Mouse (Mus musculus) limb, embryonic 14.5 days (tissue): ENCODE results near the gene Nek9. TPM values are rescaled to one million over a fixed set of nuclear protein-coding genes. Genes with fewer than 3 reads are reported as not detected.
A peak's percentile ranks its signal among the peaks of the same experiment; 100 is the strongest.

Experiments
- ATAC-seq: fragments of 200-750 bp; cut with Nextera tagmentation; 2 replicates; pipeline ENCODE4 v1.8.0; 2017; ENCODE audit warnings: low read depth, moderate number of reproducible peaks, moderate TSS enrichment; ENCODE audit not compliant: low FRiP score
- DNase-seq: peaks from one replicate; pipeline ENCODE4 v3.0.0-alpha.2; 2015; ENCODE audit warnings: low spot score
- H3K27ac ChIP-seq: fragments of 300-500 bp; sonication (generic); replicated peaks from 2 replicates; pipeline ENCODE4 v1.5.1; 2014; ENCODE audit warnings: low read depth, mild to moderate bottlenecking, low read length, moderate library complexity, mixed read lengths
- H3K27me3 ChIP-seq: fragments of 300-500 bp; sonication (generic); 2 replicates; pipeline ENCODE4 v1.6.1; 2014; ENCODE audit warnings: low read length, mixed read lengths; ENCODE audit not compliant: control insufficient read depth, insufficient read depth
- H3K36me3 ChIP-seq: fragments of 300-500 bp; sonication (generic); 2 replicates; pipeline ENCODE4 v1.6.1; 2014; ENCODE audit warnings: mild to moderate bottlenecking, low read length, moderate library complexity, mixed read lengths; ENCODE audit not compliant: control insufficient read depth, insufficient read depth
- H3K4me1 ChIP-seq: fragments of 300-500 bp; sonication (generic); 2 replicates; pipeline ENCODE4 v1.6.1; 2014; ENCODE audit warnings: antibody characterized with exemption, low read length, mixed read lengths; ENCODE audit not compliant: control insufficient read depth, insufficient read depth
- H3K4me2 ChIP-seq: fragments of 300-500 bp; sonication (generic); replicated peaks from 2 replicates; pipeline ENCODE4 v1.6.1; 2014; ENCODE audit warnings: low read depth, mild to moderate bottlenecking, low read length, moderate library complexity; ENCODE audit not compliant: severe bottlenecking
- H3K4me3 ChIP-seq: fragments of 300-500 bp; sonication (generic); replicated peaks from 2 replicates; pipeline ENCODE4 v1.5.1; 2014; ENCODE audit warnings: low read length
- H3K9ac ChIP-seq: fragments of 300-500 bp; sonication (generic); 2 replicates; pipeline ENCODE4 v1.6.1; 2014; ENCODE audit warnings: mild to moderate bottlenecking, low read depth, low read length, moderate library complexity; ENCODE audit not compliant: severe bottlenecking
- H3K9me3 ChIP-seq: fragments of 300-500 bp; sonication (generic); 2 replicates; pipeline ENCODE4 v1.6.1; 2016; ENCODE audit warnings: low read length; ENCODE audit not compliant: control insufficient read depth
- POLR2A ChIP-seq: fragments of 200-500 bp; IDR thresholded peaks from 2 replicates; pipeline ENCODE4 v1.8.0; 2012; ENCODE audit warnings: inconsistent platforms, mild to moderate bottlenecking, moderate library complexity, borderline replicate concordance; ENCODE audit not compliant: insufficient read depth, insufficient read length; ENCODE audit errors: extremely low read depth
- WGBS: fragments of 180-500 bp; shearing (Covaris S2); extraction: QIAGEN DNeasy Blood & Tissue Kit; methylation state at CpG from one replicate; pipeline ENCODE4 v1.1.7; 2014; 5-methylcytosine and 5-hydroxymethylcytosine counted together
- polyA plus RNA-seq, 2 experiments: library from polyadenylated mRNA; depleted of rRNA in 1 of 2; stranded (reverse) in 1 of 2; unstranded in 1 of 2; fragments of >200 nt; fragmentation: Nextera tagmentation in 1 of 2; extraction: Ambion mirVana in 1 of 2; gene quantifications; 2 replicates each; pipeline versions ENCODE4 v1.2.1 to v1.2.3; 2012 to 2014

The Nek9 gene
- polyA plus RNA-seq (2012; rRNA removed) = 47.4 and 49.0 TPM in 2 replicates
- 22.0 and 22.2 TPM in 2 replicates for polyA plus RNA-seq (2014; fragmentation: Nextera tagmentation; extraction: Ambion mirVana)

- Histone ChIP-seq H3K4me2 (peak within 1 kb of the TSS; percentile 62), H3K9me3 (no peaks in the 10 kb centered on the region), H3K4me3 (peak within 1 kb of the TSS; percentile 97), H3K9ac (peak within 1 kb of the TSS; percentile 96), H3K27me3 (no peaks in the 10 kb centered on the region), H3K4me1 (peaks cover 11% of the 10 kb centered on the region), H3K36me3 (peaks cover 23% of the 10 kb centered on the region), H3K27ac (peak within 1 kb of the TSS; percentile 85)
- ATAC-seq (peak; percentile 88), DNase-seq (peak; percentile 95)
- peak; percentile 69; the same call in 1 of the 2 replicates for TF ChIP-seq POLR2A
- WGBS = under 1% methylated on average over 26 of the region's 36 CpGs
These were observed at the start of gene Nek9 for GRCm38 (mm10) chr12:85339243-85339729. Gene Nek9, minus strand, starts transcription at chr12:85339362.

- no peak for ATAC-seq
- Histone ChIP-seq H3K36me3 (no peaks in the 10 kb centered on the region), H3K4me2 (no peak overlapping the region), H3K27me3 (no peaks in the 10 kb centered on the region), H3K9me3 (no peaks in the 10 kb centered on the region), H3K4me1 (no peaks in the 10 kb centered on the region), H3K9ac (no peak overlapping the region), H3K27ac (no peak overlapping the region), H3K4me3 (no peak overlapping the region)
- no peak for DNase-seq
- no peak for TF ChIP-seq POLR2A
- 48% methylated on average over 5 of the region's 5 CpGs for WGBS
These were observed 46.8 kb upstream of the Nek9 start for GRCm38 (mm10) chr12:85385995-85386375.

- no peak overlapping the region for H3K4me3 ChIP-seq
- H3K4me1 ChIP-seq = no peaks in the 10 kb centered on the region
- TF ChIP-seq POLR2A = no peak
- no peaks in the 10 kb centered on the region for H3K36me3 ChIP-seq
- H3K27ac ChIP-seq = no peak overlapping the region
- WGBS = 77% methylated on average over 10 of the region's 10 CpGs
- no peak for ATAC-seq
- H3K4me2 ChIP-seq = no peak overlapping the region
- no peaks in the 10 kb centered on the region for H3K27me3 ChIP-seq
- H3K9ac ChIP-seq = no peak overlapping the region
- H3K9me3 ChIP-seq = no peaks in the 10 kb centered on the region
- DNase-seq = no peak
These were observed 46.3 kb upstream of the Nek9 start for GRCm38 (mm10) chr12:85385329-85385994.

GRCm38 (mm10) chr12:85382761-85383680 is 43.9 kb upstream of the Nek9 start:
- Histone ChIP-seq H3K4me2 (no peak overlapping the region), H3K4me3 (no peak overlapping the region), H3K9ac (no peak overlapping the region), H3K36me3 (no peaks in the 10 kb centered on the region), H3K27ac (no peak overlapping the region), H3K27me3 (no peaks in the 10 kb centered on the region), H3K4me1 (no peaks in the 10 kb centered on the region), H3K9me3 (no peaks in the 10 kb centered on the region)
- WGBS = 79% methylated on average over 14 of the region's 14 CpGs
- ATAC-seq (no peak), DNase-seq (no peak)
- no peak for TF ChIP-seq POLR2A

- no peaks in the 10 kb centered on the region for H3K36me3 ChIP-seq
- H3K4me3 ChIP-seq = no peak overlapping the region
- no peak for TF ChIP-seq POLR2A
- DNase-seq = no peak
- H3K9me3 ChIP-seq = no peaks in the 10 kb centered on the region
- H3K4me1 ChIP-seq = no peaks in the 10 kb centered on the region
- 88% methylated on average over 6 of the region's 6 CpGs for WGBS
- no peak for ATAC-seq
- no peak overlapping the region for H3K9ac ChIP-seq
- H3K27me3 ChIP-seq = no peaks in the 10 kb centered on the region
- no peak overlapping the region for H3K27ac ChIP-seq
- H3K4me2 ChIP-seq = no peak overlapping the region
These were observed 42.4 kb upstream of the Nek9 start for GRCm38 (mm10) chr12:85381570-85381969.
